Mouse (Mus musculus): Measurements from ENCODE around the gene Dnajc14. TPM values are rescaled to one million over a fixed set of nuclear protein-coding genes. Genes with fewer than 3 reads are reported as not detected.

Dnajc14 gene
- polyA plus RNA-seq, 1 experiment, result not detected

DNA sequence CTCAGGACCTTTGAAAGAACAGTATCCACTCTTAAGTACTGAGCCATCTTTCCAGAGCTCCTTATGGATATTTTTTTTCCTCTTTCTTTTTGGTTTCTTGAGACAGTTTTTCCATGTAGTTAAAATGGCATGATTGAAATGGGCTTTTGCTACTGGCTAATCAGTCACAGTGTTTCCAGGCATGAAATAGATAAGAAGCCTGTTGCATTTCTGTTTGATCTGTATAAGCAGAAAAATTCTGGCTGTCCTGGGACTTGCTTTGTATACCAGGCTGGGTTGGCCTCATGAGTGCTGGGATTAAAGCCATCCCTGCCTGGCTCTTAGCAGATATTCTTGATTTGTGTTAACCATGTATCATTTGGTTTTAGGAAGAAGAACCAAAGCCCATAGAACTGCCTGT is 35.6 kb downstream of the Dnajc14 start:
- Histone ChIP-seq H3K4me1 (ENCODE audit: control insufficient read depth, insufficient read depth, low read length) (no peaks in the 10 kb centered on the region), H3K27ac (ENCODE audit: insufficient read depth, low read depth, low read length) (no peak overlapping the region), H3K4me3 (ENCODE audit: insufficient read depth, low read depth, low read length) (no peak overlapping the region)
- no peak for TF ChIP-seq CTCF (IDR thresholded peaks at IDR 0.05; ENCODE audit: insufficient read depth, low read depth, low read length)
- TF ChIP-seq POLR2A (IDR thresholded peaks at IDR 0.05; ENCODE audit: insufficient read depth, low read depth, low read length), result no peak

DNA sequence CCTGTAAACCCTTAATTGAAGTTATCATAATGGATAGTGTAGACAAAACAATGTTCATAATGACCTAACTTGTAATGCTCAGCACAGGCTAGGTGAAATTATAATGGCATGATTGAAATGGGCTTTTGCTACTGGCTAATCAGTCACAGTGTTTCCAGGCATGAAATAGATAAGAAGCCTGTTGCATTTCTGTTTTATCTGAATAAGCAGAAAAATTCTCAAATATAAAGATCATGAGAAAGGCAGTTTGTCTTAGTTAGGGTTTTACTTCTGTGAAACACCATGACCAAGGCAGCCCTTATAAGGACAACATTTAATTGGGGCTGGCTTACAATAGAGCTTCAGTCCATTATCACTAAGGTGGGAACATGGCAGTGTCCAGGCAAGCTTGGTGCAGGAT is 36.8 kb downstream of the Dnajc14 start:
- Histone ChIP-seq H3K4me1 (ENCODE audit: control insufficient read depth, insufficient read depth, low read length) (no peaks in the 10 kb centered on the region), H3K4me3 (ENCODE audit: insufficient read depth, low read depth, low read length) (no peak overlapping the region), H3K27ac (ENCODE audit: insufficient read depth, low read depth, low read length) (no peak overlapping the region)
- TF ChIP-seq CTCF (IDR thresholded peaks at IDR 0.05; ENCODE audit: insufficient read depth, low read depth, low read length), result no peak
- TF ChIP-seq POLR2A (IDR thresholded peaks at IDR 0.05; ENCODE audit: insufficient read depth, low read depth, low read length), result no peak

DNA sequence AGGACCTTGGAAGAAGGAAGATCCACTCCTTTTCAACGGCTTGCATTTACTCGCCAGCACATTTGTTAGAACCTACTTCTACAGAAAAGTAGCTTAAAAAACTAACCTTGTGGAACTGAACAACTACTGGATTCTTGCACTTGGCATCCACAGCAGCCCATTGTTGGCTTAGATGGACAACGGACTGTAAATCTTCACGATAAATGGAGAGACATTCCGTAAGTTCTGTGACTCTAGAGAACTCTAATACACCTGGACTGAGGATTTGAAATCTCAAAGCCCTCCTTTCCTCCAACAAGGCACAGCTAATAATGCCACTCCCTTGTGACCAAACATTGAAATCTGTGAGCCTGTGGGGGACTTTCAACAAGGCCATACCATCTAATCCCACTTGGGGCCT is 39.4 kb downstream of the Dnajc14 start:
- Histone ChIP-seq H3K4me1 (ENCODE audit: control insufficient read depth, insufficient read depth, low read length) (no peaks in the 10 kb centered on the region), H3K27ac (ENCODE audit: insufficient read depth, low read depth, low read length) (no peak overlapping the region), H3K4me3 (ENCODE audit: insufficient read depth, low read depth, low read length) (no peak overlapping the region)
- WGBS, result 92% methylated on average over 5 of the region's 5 CpGs
- TF ChIP-seq CTCF (IDR thresholded peaks at IDR 0.05; ENCODE audit: insufficient read depth, low read depth, low read length), result no peak
- TF ChIP-seq POLR2A (IDR thresholded peaks at IDR 0.05; ENCODE audit: insufficient read depth, low read depth, low read length), result no peak

DNA sequence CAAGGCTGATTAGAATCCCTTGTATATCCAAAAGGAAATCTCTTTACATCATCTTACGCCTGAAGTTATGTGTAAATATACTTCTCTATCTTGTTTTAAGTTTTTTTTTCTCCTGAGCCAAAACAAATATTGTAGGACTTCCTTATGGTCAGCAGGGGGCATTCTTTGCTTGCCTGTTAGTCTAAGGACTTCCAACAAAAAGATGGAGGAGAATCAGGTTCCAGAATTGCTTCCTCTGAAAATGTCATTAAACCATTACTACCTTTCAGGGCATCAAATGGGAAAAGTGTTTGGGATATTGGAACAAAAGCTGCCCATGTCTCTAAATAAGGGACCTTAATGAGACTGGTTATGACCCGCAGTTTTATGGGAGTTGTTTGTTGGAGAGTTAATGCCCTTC is 41.7 kb downstream of the Dnajc14 start:
- Histone ChIP-seq H3K4me3 (ENCODE audit: insufficient read depth, low read depth, low read length) (no peak overlapping the region), H3K27ac (ENCODE audit: insufficient read depth, low read depth, low read length) (no peak overlapping the region), H3K4me1 (ENCODE audit: control insufficient read depth, insufficient read depth, low read length) (no peaks in the 10 kb centered on the region)
- TF ChIP-seq CTCF (IDR thresholded peaks at IDR 0.05; ENCODE audit: insufficient read depth, low read depth, low read length) (no peak), POLR2A (IDR thresholded peaks at IDR 0.05; ENCODE audit: insufficient read depth, low read depth, low read length) (no peak)
- 35% methylated on average over 2 of the region's 2 CpGs for WGBS

DNA sequence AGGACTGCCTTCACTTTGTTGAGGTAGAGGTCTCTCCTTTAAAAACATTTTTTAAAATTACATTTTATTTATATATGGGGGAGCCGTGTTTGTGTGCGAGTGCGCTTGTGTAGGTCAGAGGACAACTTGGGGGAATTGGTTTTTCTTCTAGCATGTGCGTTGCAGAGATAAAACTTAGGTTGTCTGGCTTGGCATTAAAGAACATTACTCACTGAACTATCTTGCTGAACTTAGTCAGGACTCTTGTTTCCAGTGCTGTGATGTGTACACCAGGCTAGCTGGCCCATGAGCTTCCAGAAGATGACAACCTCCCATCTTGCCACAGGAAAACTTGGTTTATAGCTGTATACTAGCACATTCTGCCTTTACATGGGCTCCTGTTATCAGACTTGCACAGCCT is 42.8 kb downstream of the Dnajc14 start:
- no peaks in the 10 kb centered on the region for H3K4me1 ChIP-seq (ENCODE audit: control insufficient read depth, insufficient read depth, low read length)
- H3K27ac ChIP-seq (ENCODE audit: insufficient read depth, low read depth, low read length), result no peak overlapping the region
- 100% methylated on average over 4 of the region's 4 CpGs for WGBS
- TF ChIP-seq CTCF (IDR thresholded peaks at IDR 0.05; ENCODE audit: insufficient read depth, low read depth, low read length) (no peak), POLR2A (IDR thresholded peaks at IDR 0.05; ENCODE audit: insufficient read depth, low read depth, low read length) (no peak)
- no peak overlapping the region for H3K4me3 ChIP-seq (ENCODE audit: insufficient read depth, low read depth, low read length)

DNA sequence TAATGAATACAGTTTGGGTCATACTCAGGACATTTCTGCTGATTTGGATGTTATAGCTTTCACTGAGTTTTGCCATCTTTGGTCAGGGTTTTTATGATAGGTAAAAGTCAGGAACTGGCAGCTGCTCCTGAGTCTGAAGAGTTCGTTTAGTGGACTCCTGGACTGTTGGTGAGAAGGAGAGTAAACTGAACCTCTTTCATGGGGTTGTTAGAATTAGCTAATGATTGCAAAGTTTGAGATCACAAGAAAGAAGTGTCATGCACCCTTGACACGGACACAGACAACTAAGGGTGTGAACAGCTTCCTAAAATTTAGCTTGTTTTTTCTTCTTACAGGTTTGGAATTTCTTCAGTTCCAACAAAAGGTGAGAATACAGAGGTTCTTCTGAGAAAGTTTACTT is 44.6 kb downstream of the Dnajc14 start:
- Histone ChIP-seq H3K27ac (ENCODE audit: insufficient read depth, low read depth, low read length) (no peak overlapping the region), H3K4me3 (ENCODE audit: insufficient read depth, low read depth, low read length) (no peak overlapping the region), H3K4me1 (ENCODE audit: control insufficient read depth, insufficient read depth, low read length) (no peaks in the 10 kb centered on the region)
- 73% methylated on average over 2 of the region's 2 CpGs for WGBS
- TF ChIP-seq CTCF (IDR thresholded peaks at IDR 0.05; ENCODE audit: insufficient read depth, low read depth, low read length) (no peak), POLR2A (IDR thresholded peaks at IDR 0.05; ENCODE audit: insufficient read depth, low read depth, low read length) (no peak)

DNA sequence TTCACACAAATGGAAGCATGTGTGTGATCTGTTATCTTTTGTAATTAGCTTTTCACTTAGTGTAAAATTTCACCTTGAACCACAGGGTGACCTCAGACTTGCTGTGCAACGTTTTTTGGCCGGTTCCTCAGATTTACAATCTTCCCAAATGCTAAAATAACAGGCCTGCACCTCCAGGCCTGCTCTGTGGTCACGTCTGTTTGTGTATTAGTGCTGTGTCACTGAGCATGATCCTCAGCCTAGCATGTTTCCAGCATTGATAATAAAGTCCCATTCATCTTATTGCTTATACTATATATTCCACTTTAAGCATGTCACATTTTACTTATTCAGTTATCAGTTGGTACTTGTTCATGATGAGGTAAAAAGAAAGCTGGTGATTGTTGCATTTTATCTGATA is 46.5 kb downstream of the Dnajc14 start:
- Histone ChIP-seq H3K4me3 (ENCODE audit: insufficient read depth, low read depth, low read length) (no peak overlapping the region), H3K4me1 (ENCODE audit: control insufficient read depth, insufficient read depth, low read length) (no peaks in the 10 kb centered on the region), H3K27ac (ENCODE audit: insufficient read depth, low read depth, low read length) (no peak overlapping the region)
- TF ChIP-seq POLR2A (IDR thresholded peaks at IDR 0.05; ENCODE audit: insufficient read depth, low read depth, low read length) (no peak), CTCF (IDR thresholded peaks at IDR 0.05; ENCODE audit: insufficient read depth, low read depth, low read length) (no peak)
- WGBS, result 69% methylated on average over 3 of the region's 3 CpGs

DNA sequence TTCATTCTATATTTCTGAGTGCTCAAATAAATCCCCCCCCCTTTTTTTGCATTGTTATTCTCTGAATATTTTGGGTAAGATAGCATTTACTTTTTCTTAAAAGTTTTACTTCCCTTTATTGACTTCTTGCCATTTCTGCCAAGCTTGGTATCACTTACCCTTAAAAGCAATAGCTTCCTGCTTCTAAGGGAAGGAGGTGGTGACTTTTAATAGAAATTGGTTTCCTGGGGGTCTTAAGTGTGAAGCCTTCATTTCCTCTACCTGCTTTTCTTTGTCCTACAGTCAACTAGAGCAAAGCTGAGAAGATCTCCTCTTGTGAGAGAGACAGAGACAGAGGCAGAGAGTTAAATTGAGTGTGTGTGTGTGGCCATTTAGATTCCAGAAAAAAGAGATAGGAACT is 57.3 kb downstream of the Dnajc14 start:
- no peak overlapping the region for H3K4me3 ChIP-seq (ENCODE audit: insufficient read depth, low read depth, low read length)
- H3K4me1 ChIP-seq (ENCODE audit: control insufficient read depth, insufficient read depth, low read length), result no peaks in the 10 kb centered on the region
- no peak overlapping the region for H3K27ac ChIP-seq (ENCODE audit: insufficient read depth, low read depth, low read length)

DNA sequence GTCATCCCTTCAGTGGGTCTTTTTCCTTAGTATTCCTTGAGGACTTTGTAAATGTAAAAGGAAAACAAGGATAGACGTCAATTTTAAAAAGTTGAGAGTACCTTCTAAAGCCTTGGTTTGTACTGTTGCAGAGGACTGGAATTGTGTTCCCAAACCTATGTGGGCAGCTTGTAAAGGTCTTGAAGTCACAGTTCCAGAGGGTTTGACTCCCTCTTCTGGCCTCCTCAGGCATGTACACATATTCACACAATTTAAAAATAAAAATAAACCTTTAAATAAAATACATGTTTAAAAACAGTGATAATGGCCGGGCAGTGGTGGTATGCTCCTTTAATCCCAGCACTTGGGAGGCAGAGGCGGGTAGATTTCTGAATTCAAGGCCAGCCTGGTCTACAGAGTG is 62.2 kb downstream of the Dnajc14 start:
- TF ChIP-seq POLR2A (IDR thresholded peaks at IDR 0.05; ENCODE audit: insufficient read depth, low read depth, low read length) (no peak), CTCF (IDR thresholded peaks at IDR 0.05; ENCODE audit: insufficient read depth, low read depth, low read length) (no peak)
- 83% methylated on average over 3 of the region's 3 CpGs for WGBS
- Histone ChIP-seq H3K4me1 (ENCODE audit: control insufficient read depth, insufficient read depth, low read length) (0 out of 2 replicates have a peak, but pooled peaks cover 2% of the 10 kb centered on the region), H3K4me3 (ENCODE audit: insufficient read depth, low read depth, low read length) (no peak overlapping the region), H3K27ac (ENCODE audit: insufficient read depth, low read depth, low read length) (no peak overlapping the region)

More for the DNA sequence above, 57.3 kb downstream of the Dnajc14 start:
- TF ChIP-seq CTCF (IDR thresholded peaks at IDR 0.05; ENCODE audit: insufficient read depth, low read depth, low read length) (no peak), POLR2A (IDR thresholded peaks at IDR 0.05; ENCODE audit: insufficient read depth, low read depth, low read length) (no peak)

DNA sequence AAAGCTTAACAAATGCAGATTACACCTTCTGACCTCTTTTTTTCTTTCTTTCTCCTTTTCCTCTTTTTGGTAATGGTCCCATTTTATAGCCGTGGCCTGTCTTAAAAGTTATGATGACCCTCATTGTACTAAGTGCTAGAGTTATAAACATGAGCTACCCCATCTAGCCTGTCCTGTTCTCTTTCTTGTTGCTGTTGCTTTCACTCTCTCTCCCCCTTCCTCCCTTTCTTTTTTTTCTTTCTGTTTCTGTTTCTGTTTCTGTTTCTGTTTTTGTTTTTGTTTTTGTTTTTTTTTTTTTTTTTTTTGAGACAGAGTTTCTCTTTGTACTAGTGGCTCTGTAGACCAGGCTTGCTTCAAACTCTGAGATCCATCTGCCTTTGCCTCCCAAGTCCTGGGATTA is 62.7 kb downstream of the Dnajc14 start:
- H3K27ac ChIP-seq (ENCODE audit: insufficient read depth, low read depth, low read length), result no peak overlapping the region
- TF ChIP-seq POLR2A (IDR thresholded peaks at IDR 0.05; ENCODE audit: insufficient read depth, low read depth, low read length), result no peak
- TF ChIP-seq CTCF (IDR thresholded peaks at IDR 0.05; ENCODE audit: insufficient read depth, low read depth, low read length), result no peak
- no peak overlapping the region for H3K4me3 ChIP-seq (ENCODE audit: insufficient read depth, low read depth, low read length)
- 0 out of 2 replicates have a peak, but pooled peaks cover 2% of the 10 kb centered on the region for H3K4me1 ChIP-seq (ENCODE audit: control insufficient read depth, insufficient read depth, low read length)
- WGBS, result 96% methylated on average over 1 of the region's 1 CpGs

Other genes with a start within 250 kb of the Dnajc14 start
- not detected in 2 replicates for gene Pa2g4, start 238.1 kb upstream of the Dnajc14 start, polyA plus RNA-seq (2012; ENCODE audit: insufficient read depth, insufficient read length, low replicate concordance, missing spikeins)
- gene Erbb3, start 214.4 kb upstream of the Dnajc14 start, polyA plus RNA-seq (2012; ENCODE audit: insufficient read depth, insufficient read length, low replicate concordance, missing spikeins), result not detected in 2 replicates
- not detected in 2 replicates for gene Rps26, start 177.3 kb upstream of the Dnajc14 start, polyA plus RNA-seq (2012; ENCODE audit: insufficient read depth, insufficient read length, low replicate concordance, missing spikeins)
- not detected in 2 replicates for gene Ikzf4, start 158.1 kb upstream of the Dnajc14 start, polyA plus RNA-seq (2012; ENCODE audit: insufficient read depth, insufficient read length, low replicate concordance, missing spikeins)
- not detected in 2 replicates for gene Suox, start 130.0 kb upstream of the Dnajc14 start, polyA plus RNA-seq (2012; ENCODE audit: insufficient read depth, insufficient read length, low replicate concordance, missing spikeins)
- gene Rab5b, start 107.8 kb upstream of the Dnajc14 start, polyA plus RNA-seq (2012; ENCODE audit: insufficient read depth, insufficient read length, low replicate concordance, missing spikeins), result not detected in 2 replicates
- gene Pmel, start 99.9 kb upstream of the Dnajc14 start, polyA plus RNA-seq (2012; ENCODE audit: insufficient read depth, insufficient read length, low replicate concordance, missing spikeins), result not detected in 2 replicates
- gene Cdk2, start 99.0 kb upstream of the Dnajc14 start, polyA plus RNA-seq (2012; ENCODE audit: insufficient read depth, insufficient read length, low replicate concordance, missing spikeins), result not detected in 2 replicates
- 167 TPM in 1 of 2 replicates, not detected in the other for gene Dgka, start 59.2 kb upstream of the Dnajc14 start, polyA plus RNA-seq (2012; ENCODE audit: insufficient read depth, insufficient read length, low replicate concordance, missing spikeins)
- not detected in 2 replicates for gene Pym1, start 56.2 kb upstream of the Dnajc14 start, polyA plus RNA-seq (2012; ENCODE audit: insufficient read depth, insufficient read length, low replicate concordance, missing spikeins)
- not detected in 2 replicates for gene Mmp19, start 13.2 kb upstream of the Dnajc14 start, polyA plus RNA-seq (2012; ENCODE audit: insufficient read depth, insufficient read length, low replicate concordance, missing spikeins)
- gene Tmem198b, start 308 bp downstream of the Dnajc14 start, polyA plus RNA-seq (2012; ENCODE audit: insufficient read depth, insufficient read length, low replicate concordance, missing spikeins), result not detected in 2 replicates
- not detected in 2 replicates for gene Sarnp, start 13.3 kb downstream of the Dnajc14 start, polyA plus RNA-seq (2012; ENCODE audit: insufficient read depth, insufficient read length, low replicate concordance, missing spikeins)
- not detected in 2 replicates for gene Ormdl2, start 17.6 kb downstream of the Dnajc14 start, polyA plus RNA-seq (2012; ENCODE audit: insufficient read depth, insufficient read length, low replicate concordance, missing spikeins)
- gene Gdf11, start 87.7 kb downstream of the Dnajc14 start, polyA plus RNA-seq (2012; ENCODE audit: insufficient read depth, insufficient read length, low replicate concordance, missing spikeins), result not detected in 2 replicates
- gene Cd63, start 96.9 kb downstream of the Dnajc14 start, polyA plus RNA-seq (2012; ENCODE audit: insufficient read depth, insufficient read length, low replicate concordance, missing spikeins), result not detected in 2 replicates
- not detected in 2 replicates for gene Rdh5, start 118.8 kb downstream of the Dnajc14 start, polyA plus RNA-seq (2012; ENCODE audit: insufficient read depth, insufficient read length, low replicate concordance, missing spikeins)
- gene Bloc1s1, start 120.0 kb downstream of the Dnajc14 start, polyA plus RNA-seq (2012; ENCODE audit: insufficient read depth, insufficient read length, low replicate concordance, missing spikeins), result not detected in 2 replicates
- not detected in 2 replicates for gene Itga7, start 129.8 kb downstream of the Dnajc14 start, polyA plus RNA-seq (2012; ENCODE audit: insufficient read depth, insufficient read length, low replicate concordance, missing spikeins)
- gene Mettl7b, start 156.9 kb downstream of the Dnajc14 start, polyA plus RNA-seq (2012; ENCODE audit: insufficient read depth, insufficient read length, low replicate concordance, missing spikeins), result not detected in 2 replicates
- gene Olfr9, start 185.4 kb downstream of the Dnajc14 start, polyA plus RNA-seq (2012; ENCODE audit: insufficient read depth, insufficient read length, low replicate concordance, missing spikeins), result not detected in 2 replicates
- gene Olfr763, start 206.7 kb downstream of the Dnajc14 start, polyA plus RNA-seq (2012; ENCODE audit: insufficient read depth, insufficient read length, low replicate concordance, missing spikeins), result not detected in 2 replicates
- gene Olfr764-ps1, start 235.8 kb downstream of the Dnajc14 start, polyA plus RNA-seq (2012; ENCODE audit: insufficient read depth, insufficient read length, low replicate concordance, missing spikeins), result not detected in 2 replicates
- gene Olfr765, start 245.9 kb downstream of the Dnajc14 start, polyA plus RNA-seq (2012; ENCODE audit: insufficient read depth, insufficient read length, low replicate concordance, missing spikeins), result not detected in 2 replicates

All from olfactory bulb, adult 2 months (tissue).